Mouse (Mus musculus) neural tube, embryonic 10.5 days (tissue): ENCODE results near the gene Osbpl7.

Source experiments
- DNase-seq: peaks from one replicate; pipeline ENCODE4 v3.0.0-alpha.2; 2017; ENCODE audit warnings: low spot score; ENCODE audit errors: extremely low spot score

The Osbpl7 gene

GRCm38 (mm10) chr11:97038881-97039280, 11.5 kb upstream of the Osbpl7 start:
- no peak for DNase-seq

GRCm38 (mm10) chr11:97040301-97041021, 10.0 kb upstream of the Osbpl7 start:
- no peak for DNase-seq

GRCm38 (mm10) chr11:97041022-97041899, 9.2 kb upstream of the Osbpl7 start, which contains the start of the genes Lrrc46 and Mrpl10:
Gene Lrrc46 (minus strand): TSS chr11:97041407.
Gene Mrpl10 (plus strand): TSS chr11:97041560.
- peak; percentile 91 for DNase-seq

GRCm38 (mm10) chr11:97044902-97045301, 5.5 kb upstream of the Osbpl7 start:
- DNase-seq, result no peak

- no peak for DNase-seq
These were observed 4.6 kb upstream of the Osbpl7 start for GRCm38 (mm10) chr11:97045861-97046260.

- DNase-seq, result no peak
These were observed 2.3 kb upstream of the Osbpl7 start for GRCm38 (mm10) chr11:97048090-97048650.

- no peak for DNase-seq
These were observed 839 bp upstream of the Osbpl7 start for GRCm38 (mm10) chr11:97049492-97050085.

- no peak for DNase-seq
These were observed 637 bp downstream of the Osbpl7 start for GRCm38 (mm10) chr11:97050944-97051586.

GRCm38 (mm10) chr11:97052219-97052646, 1.8 kb downstream of the Osbpl7 start:
- DNase-seq, result no peak

GRCm38 (mm10) chr11:97063274-97063920, 13.0 kb downstream of the Osbpl7 start:
- no peak for DNase-seq

- DNase-seq, result no peak
These were observed 13.5 kb downstream of the Osbpl7 start for GRCm38 (mm10) chr11:97063921-97064295.

- DNase-seq, result no peak
These were observed 15.3 kb downstream of the Osbpl7 start for GRCm38 (mm10) chr11:97065538-97066295.

GRCm38 (mm10) chr11:97066656-97067360, 16.4 kb downstream of the Osbpl7 start:
- no peak for DNase-seq

- no peak for DNase-seq
These were observed 18.9 kb downstream of the Osbpl7 start for GRCm38 (mm10) chr11:97069333-97069732.

- DNase-seq, result no peak
These were observed 19.3 kb downstream of the Osbpl7 start for GRCm38 (mm10) chr11:97069770-97070169.

- no peak for DNase-seq
These were observed 20.7 kb downstream of the Osbpl7 start for GRCm38 (mm10) chr11:97071129-97071528.

GRCm38 (mm10) chr11:97072533-97072932, 22.1 kb downstream of the Osbpl7 start:
- peak; percentile 63 for DNase-seq

- no peak for DNase-seq
These were observed 23.8 kb downstream of the Osbpl7 start for GRCm38 (mm10) chr11:97074235-97074634.

GRCm38 (mm10) chr11:97078751-97079150, 28.3 kb downstream of the Osbpl7 start:
- peak; percentile 34 for DNase-seq
